Mouse (Mus musculus) spleen, postnatal 14 days (tissue): ENCODE data around the gene Bahcc1.
A peak's percentile ranks its signal among the peaks of the same experiment; 100 is the strongest.

Source experiments
- DNase-seq, 2 experiments: peaks; one replicate each; pipeline ENCODE4 v3.0.0; 2021 to 2022; ENCODE audit warnings: low spot score in 2 of 2

Bahcc1 gene

GRCm38 (mm10) chr11:120314721-120315415 lies 82.1 kb downstream of the Bahcc1 start:
- no peak for DNase-seq

DNA sequence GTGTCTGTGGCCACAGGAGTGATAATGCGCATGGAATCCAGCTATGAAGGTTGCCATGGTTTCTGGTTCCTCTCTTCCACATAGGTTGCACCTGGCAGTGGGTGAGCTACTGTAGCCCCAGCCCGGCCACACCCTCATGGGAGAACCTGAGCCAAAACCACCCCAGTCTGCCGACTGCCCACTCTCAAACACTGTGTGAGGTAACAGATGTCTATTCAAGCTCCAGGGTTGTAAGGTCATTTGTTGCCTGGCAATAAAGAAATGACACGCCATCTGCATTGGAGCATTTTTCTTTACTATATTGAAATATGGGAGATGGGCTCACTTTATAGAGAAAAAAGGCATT lies 82.6 kb downstream of the Bahcc1 start:
- DNase-seq = no peak

DNA sequence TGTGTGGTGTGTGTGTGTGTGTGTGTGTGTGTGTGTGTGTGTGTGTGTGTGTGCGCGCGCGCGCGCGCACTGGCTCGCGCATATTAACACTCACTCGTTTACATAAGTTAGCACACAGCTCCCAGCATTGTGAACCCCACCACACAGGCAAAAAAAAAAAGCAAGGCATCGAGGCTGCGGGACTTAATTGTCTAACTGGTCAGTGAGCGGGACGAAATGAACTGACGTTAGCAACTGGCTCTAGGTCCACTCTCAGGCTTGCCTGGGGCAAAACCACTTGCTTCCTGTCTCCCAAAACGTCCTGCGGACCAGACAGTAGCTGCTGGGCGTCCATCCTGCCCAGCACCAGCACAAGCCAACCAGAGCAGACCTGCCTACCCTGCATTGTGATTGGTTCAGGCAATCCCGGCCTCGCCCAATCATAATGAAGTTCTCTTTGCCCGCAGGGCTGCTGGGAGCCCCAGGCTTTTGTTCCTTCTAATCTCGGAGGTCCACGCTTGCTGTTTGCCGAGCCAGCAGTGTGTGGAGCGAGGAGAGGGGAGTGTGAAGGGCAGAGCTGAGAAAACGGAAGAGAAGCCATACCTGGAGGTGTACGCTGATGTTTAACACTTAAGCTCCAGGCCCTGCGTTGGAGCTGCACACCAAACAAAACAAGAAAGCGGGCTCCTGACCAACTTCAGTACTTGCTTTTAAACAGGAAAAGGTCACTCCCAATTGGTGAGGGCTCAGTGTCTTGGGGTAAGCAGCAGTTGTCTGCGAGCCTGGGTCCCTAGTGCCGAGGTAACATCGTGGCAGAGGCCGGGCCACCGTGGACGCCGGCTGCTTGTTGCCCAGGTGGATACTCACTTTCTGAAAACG lies 83.3 kb downstream of the Bahcc1 start:
- DNase-seq = peak; percentile 73 to 79

- DNase-seq = no peak
Observed at GRCm38 (mm10) chr11:120316690-120317254, 84.0 kb downstream of the Bahcc1 start.

DNA sequence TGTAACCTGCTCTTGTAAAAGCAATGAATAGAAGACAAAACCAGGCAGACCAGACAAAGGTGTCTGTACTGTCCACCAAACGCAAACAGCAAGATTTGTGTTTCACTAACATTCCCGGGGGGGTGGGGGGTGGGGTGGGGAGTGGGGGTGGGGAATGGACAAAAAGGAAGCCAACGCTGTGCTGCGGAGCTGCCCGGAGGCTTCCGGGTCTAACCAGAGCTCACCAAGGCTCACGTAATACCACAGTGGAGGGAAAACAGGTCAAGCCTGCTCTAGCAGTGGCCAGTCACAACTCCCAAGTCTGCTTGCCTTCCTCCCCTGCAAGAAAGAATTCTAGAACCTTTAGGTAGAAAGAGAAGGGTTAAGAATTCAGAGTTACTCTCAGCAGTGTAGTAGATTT lies 84.7 kb downstream of the Bahcc1 start:
- DNase-seq = no peak

DNA sequence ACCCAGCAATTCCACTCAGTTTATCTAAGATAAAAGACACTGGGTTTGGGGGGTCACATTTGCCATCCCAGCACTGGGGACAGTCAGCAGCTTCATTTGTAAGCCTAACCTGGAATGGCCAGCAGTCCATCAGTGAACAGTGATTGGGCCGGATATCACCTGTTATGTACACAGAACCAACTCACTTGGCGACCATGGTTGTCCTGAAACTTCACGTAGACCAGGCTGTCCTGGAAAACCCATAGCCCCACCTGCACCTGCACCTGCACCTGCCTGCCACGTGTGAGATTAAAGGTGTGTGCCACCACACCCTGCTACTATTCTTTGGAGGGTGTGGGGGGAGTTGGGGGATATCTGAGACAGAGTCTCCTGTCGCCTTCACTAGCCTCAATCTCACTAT lies 86.6 kb downstream of the Bahcc1 start:
- DNase-seq = no peak

- DNase-seq = no peak
Observed at GRCm38 (mm10) chr11:120320156-120320555, 87.4 kb downstream of the Bahcc1 start.

DNA sequence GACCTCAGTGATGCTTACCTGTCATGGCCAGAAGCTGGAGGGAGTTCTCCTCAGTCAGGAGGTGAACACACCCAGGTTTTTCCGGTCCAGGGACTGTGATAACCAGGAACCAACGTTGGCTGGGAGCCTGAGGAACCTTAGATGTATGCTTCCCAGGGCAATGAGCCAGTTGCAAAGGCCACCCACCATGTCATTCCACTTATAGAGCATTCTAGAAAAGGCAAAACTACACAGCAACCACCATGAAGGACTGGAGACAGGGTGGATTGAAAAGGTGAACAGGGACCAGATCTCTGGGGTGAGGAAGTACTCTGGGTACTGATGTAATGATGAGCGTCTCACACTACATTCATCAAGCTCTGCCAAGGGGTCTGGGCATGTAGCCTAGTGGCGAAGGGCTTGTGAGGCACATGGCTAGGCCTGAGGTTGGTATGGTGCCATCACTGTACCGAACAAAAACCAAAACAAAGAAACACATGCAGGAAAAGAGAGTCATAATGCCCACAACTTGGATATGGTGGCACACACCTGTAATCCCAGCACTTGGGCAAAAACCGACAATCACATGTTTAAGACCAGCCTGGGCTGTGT lies 102.8 kb downstream of the Bahcc1 start:
- no peak for DNase-seq

DNA sequence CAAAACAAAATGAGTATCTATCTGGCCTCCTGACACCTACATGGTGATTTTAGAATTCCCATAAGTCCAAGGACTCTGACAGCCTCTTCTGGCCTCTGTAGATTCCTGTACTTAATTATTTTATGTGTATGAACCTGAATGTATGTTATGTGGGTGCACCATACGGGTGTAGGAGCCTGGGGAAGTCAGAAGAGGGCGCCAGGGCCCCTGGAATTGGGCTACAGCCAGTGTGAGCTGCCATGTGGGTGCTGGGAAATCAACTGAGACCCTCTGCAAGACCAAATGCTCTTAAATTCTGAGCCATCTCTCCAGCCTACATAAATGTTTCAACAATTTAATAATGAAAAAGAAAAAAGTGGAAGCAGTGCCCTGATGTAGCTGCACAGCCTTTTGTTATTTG lies 104.7 kb downstream of the Bahcc1 start:
- no peak for DNase-seq

GRCm38 (mm10) chr11:120338786-120339185 lies 106.0 kb downstream of the Bahcc1 start:
- no peak for DNase-seq

DNA sequence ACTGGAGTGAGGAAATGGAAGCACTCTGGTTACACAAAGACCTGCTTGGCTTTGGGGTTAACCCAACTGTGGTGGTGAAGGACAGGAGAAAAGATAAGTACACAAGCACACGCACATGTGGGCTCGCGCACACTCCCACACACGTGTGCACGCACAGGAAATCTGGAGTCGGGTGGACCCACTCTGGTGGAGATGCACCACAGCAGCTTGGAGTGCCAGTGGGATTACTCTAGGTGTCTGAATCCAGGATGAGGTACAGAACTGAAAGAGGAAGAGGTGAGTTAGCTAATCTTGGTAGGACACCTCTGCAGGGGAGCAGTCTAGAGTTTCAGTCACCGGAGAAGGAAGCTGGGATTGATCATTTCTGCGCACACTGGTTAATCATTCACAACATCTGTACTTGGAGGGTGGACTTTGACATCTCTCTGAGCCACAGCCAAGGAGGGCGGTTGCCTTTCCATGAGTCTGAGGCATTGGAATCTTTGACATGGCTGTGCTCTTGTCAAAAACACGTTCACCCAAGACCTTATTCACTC lies 107.3 kb downstream of the Bahcc1 start:
- no peak for DNase-seq

DNA sequence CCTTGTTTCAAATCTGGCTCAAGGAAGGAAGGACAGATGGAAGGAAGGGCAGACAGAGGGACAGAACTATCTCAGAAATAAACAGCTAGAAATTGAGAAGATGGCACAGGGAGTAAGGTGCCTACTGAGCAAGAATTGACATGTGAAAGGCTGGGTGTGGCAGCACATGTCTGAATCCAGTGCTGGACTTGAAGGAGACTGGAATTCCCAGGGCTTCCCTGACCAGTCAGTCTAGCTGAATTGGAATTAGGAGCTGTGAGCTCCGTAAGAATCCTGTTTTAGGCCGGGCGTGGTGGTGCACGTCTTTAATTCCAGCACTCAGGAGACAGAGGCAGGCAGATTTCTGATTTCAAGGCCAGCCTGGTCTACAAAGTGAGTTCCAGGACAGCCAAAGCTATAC lies 108.9 kb downstream of the Bahcc1 start:
- no peak for DNase-seq
